Mouse (Mus musculus): ENCODE measurements at regions not wholly inside any gene's neighbourhood (a gene's known extent, or its start where the extent isn't known, plus 50 kb on each side); places are given as distances from the start of the nearest gene placed in this dataset.

DNA sequence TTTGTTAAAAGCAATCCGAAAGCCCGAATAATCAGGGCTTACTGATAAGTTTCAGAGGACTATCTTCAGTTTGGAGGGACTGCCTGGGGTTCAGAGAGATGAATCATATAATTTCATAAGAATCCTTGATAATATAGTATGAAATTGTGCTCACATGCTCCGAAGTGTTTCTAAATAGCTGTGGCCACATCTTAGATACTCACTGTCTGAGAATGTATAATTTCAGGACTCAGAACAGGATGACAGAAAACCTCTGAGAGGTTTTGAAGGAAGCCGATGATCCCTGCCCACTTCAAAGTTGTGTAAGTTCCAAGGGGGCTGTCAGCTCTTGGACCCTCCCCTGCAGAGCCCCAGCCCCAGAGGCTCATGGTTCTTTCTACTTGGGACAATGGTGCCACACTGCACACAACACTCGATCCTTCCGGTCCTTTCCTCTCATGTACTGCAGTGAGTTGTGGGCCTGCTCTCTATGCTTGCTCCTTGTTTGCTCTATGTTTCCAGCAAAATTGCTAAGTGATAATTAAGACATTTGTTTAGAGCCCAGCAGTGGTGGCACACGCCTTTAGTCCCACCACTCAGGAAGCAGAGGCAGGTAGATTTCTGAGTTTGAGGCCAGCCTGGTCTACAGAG is 174.0 kb downstream of the Dact1 start:
- Histone ChIP-seq H3K4me2 (ENCODE audit: low read depth, low read length) (no peak overlapping the region), H3K4me1 (ENCODE audit: control insufficient read depth, insufficient read depth, low read length) (peaks cover 21% of the 10 kb centered on the region), H3K4me3 (ENCODE audit: low read length) (no peak overlapping the region), H3K9me3 (ENCODE audit: control insufficient read depth, low read length) (no peaks in the 10 kb centered on the region), H3K9ac (ENCODE audit: low read depth, low read length) (no peak overlapping the region), H3K27ac (ENCODE audit: low read length) (no peak overlapping the region), H3K36me3 (ENCODE audit: control insufficient read depth, insufficient read depth, low read length) (no peaks in the 10 kb centered on the region), H3K27me3 (replicated peaks; ENCODE audit: control insufficient read depth, insufficient read depth, low read length) (no peaks in the 10 kb centered on the region)
- ATAC-seq: no peak
- WGBS: 87% methylated on average over 7 of the region's 7 CpGs

DNA sequence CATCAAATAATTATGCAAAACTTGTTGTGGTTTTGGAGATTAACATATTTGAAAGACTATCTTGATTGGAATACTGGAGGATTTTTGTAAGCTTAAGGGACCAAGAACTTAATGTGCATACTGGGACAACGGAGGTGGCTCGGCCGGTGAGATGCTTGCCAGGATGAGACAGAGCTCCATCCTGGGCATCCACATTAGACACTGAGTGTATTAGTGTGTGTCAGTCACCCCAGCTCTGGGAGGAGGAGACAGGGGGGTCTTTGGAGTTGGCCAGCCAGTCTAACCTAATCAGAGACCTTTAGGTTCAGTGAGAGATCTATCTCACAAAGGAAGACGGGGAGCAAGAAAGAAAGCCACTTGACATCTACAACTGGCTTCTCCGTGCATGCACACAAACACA is 174.6 kb downstream of the Dact1 start:
- peaks cover 21% of the 10 kb centered on the region for H3K4me1 ChIP-seq (ENCODE audit: control insufficient read depth, insufficient read depth, low read length)
- no peak overlapping the region for H3K4me2 ChIP-seq (ENCODE audit: low read depth, low read length)
- no peak overlapping the region for H3K9ac ChIP-seq (ENCODE audit: low read depth, low read length)
- no peaks in the 10 kb centered on the region for H3K9me3 ChIP-seq (ENCODE audit: control insufficient read depth, low read length)
- H3K27ac ChIP-seq (ENCODE audit: low read length): no peak overlapping the region
- ATAC-seq: no peak
- H3K4me3 ChIP-seq (ENCODE audit: low read length): no peak overlapping the region
- H3K27me3 ChIP-seq (replicated peaks; ENCODE audit: control insufficient read depth, insufficient read depth, low read length): no peaks in the 10 kb centered on the region
- WGBS: 95% methylated on average over 5 of the region's 5 CpGs
- H3K36me3 ChIP-seq (ENCODE audit: control insufficient read depth, insufficient read depth, low read length): no peaks in the 10 kb centered on the region

DNA sequence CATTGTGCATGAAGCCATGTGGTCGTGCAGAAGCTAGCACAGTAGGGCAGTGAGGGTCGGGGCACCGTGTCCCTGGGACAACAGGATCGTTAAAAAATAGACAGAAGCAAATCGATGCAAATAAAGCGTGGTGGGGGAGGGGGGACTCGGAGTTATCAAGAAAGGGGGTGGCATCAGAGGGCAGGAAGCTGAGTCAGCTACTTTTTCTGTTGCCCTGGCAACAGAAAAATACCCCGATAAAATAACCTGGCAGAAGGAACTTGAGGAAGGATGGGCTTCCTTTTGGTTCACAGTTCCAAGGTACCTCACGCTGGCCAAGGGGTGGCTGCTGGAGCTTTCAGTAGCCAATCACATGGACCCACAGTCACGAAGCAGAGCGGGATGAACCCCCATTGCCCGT is 176.4 kb downstream of the Dact1 start:
- Histone ChIP-seq H3K27me3 (replicated peaks; ENCODE audit: control insufficient read depth, insufficient read depth, low read length) (no peaks in the 10 kb centered on the region), H3K36me3 (ENCODE audit: control insufficient read depth, insufficient read depth, low read length) (no peaks in the 10 kb centered on the region), H3K27ac (ENCODE audit: low read length) (no peak overlapping the region), H3K9me3 (ENCODE audit: control insufficient read depth, low read length) (no peaks in the 10 kb centered on the region), H3K4me1 (ENCODE audit: control insufficient read depth, insufficient read depth, low read length) (peaks cover 26% of the 10 kb centered on the region), H3K9ac (ENCODE audit: low read depth, low read length) (no peak overlapping the region), H3K4me3 (ENCODE audit: low read length) (no peak overlapping the region), H3K4me2 (ENCODE audit: low read depth, low read length) (no peak overlapping the region)
- ATAC-seq: no peak
- 84% methylated on average over 12 of the region's 12 CpGs for WGBS

- Histone ChIP-seq H3K4me1 (ENCODE audit: control insufficient read depth, insufficient read depth, low read length) (peaks cover 14% of the 10 kb centered on the region), H3K4me3 (ENCODE audit: low read length) (no peak overlapping the region), H3K36me3 (ENCODE audit: control insufficient read depth, insufficient read depth, low read length) (no peaks in the 10 kb centered on the region), H3K27me3 (replicated peaks; ENCODE audit: control insufficient read depth, insufficient read depth, low read length) (no peaks in the 10 kb centered on the region), H3K9ac (ENCODE audit: low read depth, low read length) (no peak overlapping the region), H3K9me3 (ENCODE audit: control insufficient read depth, low read length) (no peaks in the 10 kb centered on the region), H3K27ac (ENCODE audit: low read length) (no peak overlapping the region), H3K4me2 (ENCODE audit: low read depth, low read length) (no peak overlapping the region)
- no peak for ATAC-seq
- 63% methylated on average over 6 of the region's 6 CpGs for WGBS
Observed at GRCm38 (mm10) chr12:71487591-71488435, 178.1 kb downstream of the Dact1 start.

- H3K36me3 ChIP-seq (ENCODE audit: control insufficient read depth, insufficient read depth, low read length): no peaks in the 10 kb centered on the region
- H3K4me1 ChIP-seq (ENCODE audit: control insufficient read depth, insufficient read depth, low read length): peaks cover 11% of the 10 kb centered on the region
- no peak for ATAC-seq
- H3K4me3 ChIP-seq (ENCODE audit: low read length): no peak overlapping the region
- 67% methylated on average over 7 of the region's 7 CpGs for WGBS
- H3K27me3 ChIP-seq (replicated peaks; ENCODE audit: control insufficient read depth, insufficient read depth, low read length): no peaks in the 10 kb centered on the region
- no peaks in the 10 kb centered on the region for H3K9me3 ChIP-seq (ENCODE audit: control insufficient read depth, low read length)
- no peak overlapping the region for H3K27ac ChIP-seq (ENCODE audit: low read length)
- no peak overlapping the region for H3K9ac ChIP-seq (ENCODE audit: low read depth, low read length)
- H3K4me2 ChIP-seq (ENCODE audit: low read depth, low read length): no peak overlapping the region
Observed at GRCm38 (mm10) chr12:71489295-71489694, 179.6 kb downstream of the Dact1 start.

- H3K4me3 ChIP-seq (ENCODE audit: low read length): no peak overlapping the region
- H3K9me3 ChIP-seq (ENCODE audit: control insufficient read depth, low read length): no peaks in the 10 kb centered on the region
- no peaks in the 10 kb centered on the region for H3K36me3 ChIP-seq (ENCODE audit: control insufficient read depth, insufficient read depth, low read length)
- no peaks in the 10 kb centered on the region for H3K27me3 ChIP-seq (replicated peaks; ENCODE audit: control insufficient read depth, insufficient read depth, low read length)
- no peak overlapping the region for H3K27ac ChIP-seq (ENCODE audit: low read length)
- H3K4me2 ChIP-seq (ENCODE audit: low read depth, low read length): no peak overlapping the region
- H3K9ac ChIP-seq (ENCODE audit: low read depth, low read length): no peak overlapping the region
- ATAC-seq: peak; percentile 48; the same call in 1 of the 2 replicates
- peaks cover 5% of the 10 kb centered on the region for H3K4me1 ChIP-seq (ENCODE audit: control insufficient read depth, insufficient read depth, low read length)
- 49% methylated on average over 10 of the region's 10 CpGs for WGBS
Observed at GRCm38 (mm10) chr12:71494803-71495293, 185.2 kb downstream of the Dact1 start.

DNA sequence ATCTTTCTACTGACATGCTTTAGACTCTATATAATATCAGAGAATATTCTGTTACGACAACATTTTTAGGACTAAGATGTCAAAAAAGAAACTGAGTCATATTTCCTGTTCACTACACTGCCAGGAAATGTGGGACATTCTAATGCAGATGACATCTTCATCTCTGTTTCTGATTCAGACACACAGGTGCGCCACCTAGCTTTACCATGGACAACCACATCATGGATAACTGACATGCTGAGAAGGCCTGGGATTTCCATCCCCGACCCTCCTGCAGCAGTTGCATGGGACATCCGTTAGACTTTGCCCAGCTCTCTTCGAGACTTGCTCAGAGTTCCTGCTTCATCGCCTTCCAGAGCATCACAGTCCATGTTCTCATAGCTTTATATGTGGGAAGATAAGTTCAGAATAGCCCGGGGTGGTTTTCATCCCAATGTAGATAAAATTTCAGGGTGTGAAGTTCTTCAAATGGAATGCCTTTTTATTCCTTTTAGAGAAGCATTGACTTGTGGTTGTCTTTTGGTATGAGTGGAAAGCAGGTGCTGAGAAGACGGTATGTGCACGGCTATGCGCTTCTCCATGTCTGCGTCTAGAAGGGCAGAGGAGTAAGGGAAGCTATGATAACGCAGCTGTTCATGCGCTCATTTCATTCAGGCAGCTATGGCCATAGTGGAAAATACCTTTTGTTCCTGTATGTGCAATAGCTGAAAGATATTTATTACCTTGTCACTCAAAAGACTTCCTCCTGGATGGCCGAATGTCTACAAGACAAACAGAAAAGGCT is 188.8 kb downstream of the Dact1 start:
- WGBS: 62% methylated on average over 14 of the region's 14 CpGs
- no peak overlapping the region for H3K4me2 ChIP-seq (ENCODE audit: low read depth, low read length)

GRCm38 (mm10) chr12:71501299-71501810 is 191.7 kb downstream of the Dact1 start:
- no peaks in the 10 kb centered on the region for H3K9me3 ChIP-seq (ENCODE audit: control insufficient read depth, low read length)
- WGBS: 61% methylated on average over 7 of the region's 7 CpGs
- H3K9ac ChIP-seq (ENCODE audit: low read depth, low read length): no peak overlapping the region
- no peak for ATAC-seq
- no peaks in the 10 kb centered on the region for H3K36me3 ChIP-seq (ENCODE audit: control insufficient read depth, insufficient read depth, low read length)
- H3K27ac ChIP-seq (ENCODE audit: low read length): no peak overlapping the region
- H3K27me3 ChIP-seq (replicated peaks; ENCODE audit: control insufficient read depth, insufficient read depth, low read length): no peaks in the 10 kb centered on the region
- no peaks in the 10 kb centered on the region for H3K4me1 ChIP-seq (ENCODE audit: control insufficient read depth, insufficient read depth, low read length)
- H3K4me3 ChIP-seq (ENCODE audit: low read length): no peak overlapping the region
- H3K4me2 ChIP-seq (ENCODE audit: low read depth, low read length): no peak overlapping the region

More for the DNA sequence above, 188.8 kb downstream of the Dact1 start:
- Histone ChIP-seq H3K36me3 (ENCODE audit: control insufficient read depth, insufficient read depth, low read length) (no peaks in the 10 kb centered on the region), H3K9me3 (ENCODE audit: control insufficient read depth, low read length) (no peaks in the 10 kb centered on the region), H3K9ac (ENCODE audit: low read depth, low read length) (no peak overlapping the region), H3K27me3 (replicated peaks; ENCODE audit: control insufficient read depth, insufficient read depth, low read length) (no peaks in the 10 kb centered on the region), H3K4me3 (ENCODE audit: low read length) (no peak overlapping the region), H3K27ac (ENCODE audit: low read length) (no peak overlapping the region), H3K4me1 (ENCODE audit: control insufficient read depth, insufficient read depth, low read length) (no peaks in the 10 kb centered on the region)
- ATAC-seq: no peak

GRCm38 (mm10) chr12:71503265-71503664 is 193.6 kb downstream of the Dact1 start:
- Histone ChIP-seq H3K4me3 (ENCODE audit: low read length) (no peak overlapping the region), H3K9me3 (ENCODE audit: control insufficient read depth, low read length) (no peaks in the 10 kb centered on the region), H3K36me3 (ENCODE audit: control insufficient read depth, insufficient read depth, low read length) (no peaks in the 10 kb centered on the region), H3K27ac (ENCODE audit: low read length) (no peak overlapping the region), H3K9ac (ENCODE audit: low read depth, low read length) (no peak overlapping the region), H3K4me1 (ENCODE audit: control insufficient read depth, insufficient read depth, low read length) (no peaks in the 10 kb centered on the region), H3K4me2 (ENCODE audit: low read depth, low read length) (no peak overlapping the region), H3K27me3 (replicated peaks; ENCODE audit: control insufficient read depth, insufficient read depth, low read length) (no peaks in the 10 kb centered on the region)
- ATAC-seq: no peak
- WGBS: 72% methylated on average over 11 of the region's 11 CpGs

Data from intestine, embryonic 16.5 days (tissue).